Mouse (Mus musculus) intestine, embryonic 14.5 days (tissue): Measurements from ENCODE around the gene Kcnk10. TPM values are rescaled to one million over a fixed set of nuclear protein-coding genes. Genes with fewer than 3 reads are reported as not detected.
"Not testable (repeated sequence)": the region's sequence is repeated elsewhere in the genome, so short reads cannot be mapped to it uniquely, and the experiment has no call there.

ENCODE experiments used
- ATAC-seq: fragments of 200-750 bp; cut with Nextera tagmentation; replicated peaks from 2 replicates; pipeline ENCODE4 v1.8.0; 2017; ENCODE audit warnings: low read depth, moderate number of reproducible peaks, moderate TSS enrichment, moderate library complexity; ENCODE audit not compliant: low FRiP score, low TSS enrichment
- DNase-seq: peaks from one replicate; pipeline ENCODE4 v3.0.0-alpha.2; 2018; ENCODE audit warnings: low spot score
- H3K27ac ChIP-seq: fragments of 300-500 bp; sonication (generic); 2 replicates; pipeline ENCODE4 v1.5.1; 2014; ENCODE audit warnings: low read depth, mild to moderate bottlenecking, control low read depth
- H3K27me3 ChIP-seq: fragments of 300-500 bp; sonication (generic); replicated peaks from 2 replicates; pipeline ENCODE4 v1.6.1; 2014; ENCODE audit warnings: low read length, control low read depth; ENCODE audit not compliant: control insufficient read depth, insufficient read depth
- H3K36me3 ChIP-seq: fragments of 300-500 bp; sonication (generic); 2 replicates; pipeline ENCODE4 v1.6.1; 2014; ENCODE audit warnings: low read length, control low read depth; ENCODE audit not compliant: control insufficient read depth, insufficient read depth
- H3K4me1 ChIP-seq: fragments of 300-500 bp; sonication (generic); replicated peaks from 2 replicates; pipeline ENCODE4 v1.6.1; 2014; ENCODE audit warnings: low read length, control low read depth, mixed read lengths; ENCODE audit not compliant: control insufficient read depth, insufficient read depth
- H3K4me2 ChIP-seq: fragments of 300-500 bp; sonication (generic); 2 replicates; pipeline ENCODE4 v1.6.1; 2014; ENCODE audit warnings: low read length
- H3K4me3 ChIP-seq: fragments of 300-500 bp; sonication (generic); 2 replicates; pipeline ENCODE4 v1.5.1; 2014; ENCODE audit warnings: low read depth, low read length, control low read depth, mixed read lengths
- H3K9ac ChIP-seq: fragments of 300-500 bp; sonication (generic); 2 replicates; pipeline ENCODE4 v1.6.1; 2014; ENCODE audit warnings: mild to moderate bottlenecking, low read length
- H3K9me3 ChIP-seq: fragments of 300-500 bp; sonication (generic); 2 replicates; pipeline ENCODE4 v1.6.1; 2016; ENCODE audit warnings: low read length, control low read depth; ENCODE audit not compliant: control insufficient read depth
- WGBS: fragments of 180-500 bp; shearing (Covaris S2); extraction: QIAGEN DNeasy Blood & Tissue Kit; methylation state at CpG from one replicate; pipeline ENCODE4 v1.1.7; 2014; 5-methylcytosine and 5-hydroxymethylcytosine counted together
- polyA plus RNA-seq: library from polyadenylated mRNA; unstranded; fragments of >200 nt; fragmentation: Nextera tagmentation; extraction: Ambion mirVana; gene quantifications from 2 replicates; pipeline ENCODE4 v1.2.1, GENCODE M21; 2014

The Kcnk10 gene
- 1.5 and 2.0 TPM in 2 replicates for polyA plus RNA-seq

DNA sequence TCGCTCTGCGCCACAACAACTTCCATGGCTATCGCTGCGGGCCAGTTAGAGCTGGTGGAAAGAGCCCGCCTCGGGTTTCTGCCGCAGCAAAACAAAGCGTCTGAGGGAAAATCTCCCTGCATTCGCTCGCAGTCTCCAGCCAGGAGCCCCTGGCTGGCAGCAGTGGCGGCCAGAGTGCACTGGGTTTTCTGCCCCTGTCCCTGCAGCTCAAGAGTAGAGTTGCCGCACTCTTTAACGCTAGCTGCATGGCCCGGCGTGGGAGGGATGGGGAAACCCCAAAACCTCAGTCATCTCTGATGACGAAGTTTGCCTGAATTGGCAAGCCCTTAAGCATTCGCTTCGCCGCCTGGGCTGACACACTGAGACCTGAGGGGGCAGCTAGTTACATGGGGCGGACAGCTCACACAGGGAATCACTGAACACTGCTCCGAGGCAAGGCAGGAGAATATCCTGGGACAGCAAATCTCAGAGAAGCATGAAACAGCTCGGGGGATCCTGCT, at the start of gene Kcnk10:
TSS of gene Kcnk10 (minus strand) at position 450 of the 500 bp plus-strand sequence.
- peak; percentile 56 for DNase-seq
- Histone ChIP-seq H3K27me3 (peaks cover 64% of the 10 kb centered on the region), H3K9ac (no peak within 1 kb of the TSS)

DNA sequence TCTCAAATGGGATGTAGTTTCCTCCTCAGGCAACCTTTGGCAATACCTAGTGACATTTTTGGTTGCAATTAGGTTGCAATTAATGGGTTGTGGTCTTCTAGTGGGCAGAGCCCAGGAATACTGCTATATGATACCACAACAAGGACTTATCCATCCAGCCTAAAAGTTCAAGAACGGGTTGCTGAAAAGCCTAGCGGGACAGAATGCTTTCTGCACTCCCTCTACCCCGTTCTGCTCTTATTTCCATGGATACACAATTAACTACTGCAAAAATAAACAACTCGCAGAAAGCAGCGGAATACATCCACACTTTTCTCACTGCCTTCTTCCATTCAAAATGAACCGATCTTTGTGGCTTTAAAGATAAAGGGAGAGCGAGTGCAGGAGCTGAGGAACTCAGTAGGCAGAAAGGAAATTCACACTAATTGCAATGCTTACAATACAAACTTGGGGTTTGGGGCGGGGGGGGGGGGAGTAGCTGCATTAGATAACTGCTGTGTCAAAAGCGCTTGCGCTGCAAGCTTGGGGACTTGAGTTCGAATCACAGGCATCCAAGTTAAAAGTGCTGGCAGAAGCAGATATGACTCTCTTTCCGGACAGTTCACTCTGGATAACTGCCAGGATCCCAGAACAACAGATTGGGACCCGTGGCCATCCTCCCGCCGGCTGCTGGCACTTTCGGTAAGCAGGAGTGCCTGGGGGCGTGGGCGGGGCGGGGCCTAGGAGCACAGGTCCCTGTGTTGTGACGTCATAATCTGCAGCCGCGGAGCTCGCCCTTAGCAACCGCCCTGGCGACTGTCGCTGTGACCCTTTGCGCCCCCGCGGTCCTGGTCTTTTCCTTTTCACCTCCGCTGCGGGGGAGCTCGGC, 49.5 kb upstream of the Kcnk10 start, which contains the start of gene Spata7:
TSS of gene Spata7 (plus strand) at position 766 of the 868 bp plus-strand sequence.
- DNase-seq (peak; percentile 92), ATAC-seq (peak; percentile 95)
- Histone ChIP-seq H3K27ac (no peak within 1 kb of the TSS), H3K4me2 (peak within 1 kb of the TSS; percentile 67), H3K27me3 (no peaks in the 10 kb centered on the region), H3K9me3 (no peaks in the 10 kb centered on the region), H3K9ac (peak within 1 kb of the TSS; percentile 68), H3K36me3 (0 out of 2 replicates have a peak, but pooled peaks cover 4% of the 10 kb centered on the region), H3K4me3 (peak within 1 kb of the TSS; percentile 91), H3K4me1 (peaks cover 4% of the 10 kb centered on the region; the same call in 1 of the 2 replicates)
- WGBS: 3% methylated on average over 32 of the region's 32 CpGs

More for the DNA sequence above, at the start of gene Kcnk10:
- Histone ChIP-seq H3K9me3 (no peaks in the 10 kb centered on the region), H3K4me2 (peak within 1 kb of the TSS; percentile 21), H3K4me1 (peaks cover 4% of the 10 kb centered on the region; the same call in 1 of the 2 replicates), H3K4me3 (peak within 1 kb of the TSS; percentile 12), H3K36me3 (no peaks in the 10 kb centered on the region), H3K27ac (no peak within 1 kb of the TSS)
- WGBS: under 1% methylated on average over 22 of the region's 22 CpGs
- ATAC-seq: no peak

DNA sequence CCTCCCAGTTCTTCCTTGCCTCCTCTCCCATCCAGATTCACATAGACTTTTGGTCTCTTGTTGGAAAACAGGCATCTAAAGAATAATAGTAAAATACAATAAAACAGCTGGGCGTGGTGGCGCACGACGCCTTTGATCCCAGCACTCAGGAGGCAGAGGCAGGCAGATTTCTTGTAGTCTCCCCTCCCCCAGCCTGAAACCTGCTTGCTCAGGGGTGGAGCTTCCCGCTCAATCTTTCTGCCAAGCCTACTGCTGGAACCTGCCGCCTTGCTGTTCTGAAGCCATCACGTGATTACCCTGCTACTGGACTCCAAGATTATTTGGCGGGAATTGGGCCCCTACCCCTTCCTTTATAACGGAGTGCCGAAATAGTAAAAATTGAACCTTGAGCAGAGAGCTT, 45.2 kb upstream of the Kcnk10 start:
- not testable (repeated sequence) for H3K4me2 ChIP-seq, ATAC-seq, H3K9ac ChIP-seq, H3K9me3 ChIP-seq, H3K4me1 ChIP-seq, DNase-seq, H3K36me3 ChIP-seq, H3K27me3 ChIP-seq, H3K4me3 ChIP-seq, H3K27ac ChIP-seq
- WGBS: 90% methylated on average over 10 of the region's 10 CpGs

DNA sequence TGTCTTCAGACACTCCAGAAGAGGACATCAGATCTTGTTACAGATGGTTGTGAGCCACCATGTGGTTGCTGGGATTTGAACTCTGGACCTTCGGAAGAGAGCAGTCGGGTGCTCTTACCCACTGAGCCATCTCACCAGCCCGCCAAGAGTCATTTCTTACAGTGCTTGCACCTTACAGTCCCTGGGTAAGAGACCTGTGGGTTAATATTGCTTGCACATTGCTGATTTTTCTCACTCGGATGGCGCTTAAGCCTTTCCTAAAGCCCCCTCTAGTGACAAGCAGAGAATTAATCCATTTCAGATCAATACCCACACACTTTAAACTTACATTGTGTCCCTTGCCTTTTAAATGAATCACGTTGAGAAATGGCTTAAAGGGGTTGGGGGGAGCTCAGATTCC, 42.8 kb upstream of the Kcnk10 start:
- H3K27ac ChIP-seq, ATAC-seq, H3K4me1 ChIP-seq, H3K9ac ChIP-seq, H3K27me3 ChIP-seq, H3K4me2 ChIP-seq, DNase-seq, H3K9me3 ChIP-seq, H3K36me3 ChIP-seq, H3K4me3 ChIP-seq: not testable (repeated sequence)
- 43% methylated on average over 6 of the region's 6 CpGs for WGBS

DNA sequence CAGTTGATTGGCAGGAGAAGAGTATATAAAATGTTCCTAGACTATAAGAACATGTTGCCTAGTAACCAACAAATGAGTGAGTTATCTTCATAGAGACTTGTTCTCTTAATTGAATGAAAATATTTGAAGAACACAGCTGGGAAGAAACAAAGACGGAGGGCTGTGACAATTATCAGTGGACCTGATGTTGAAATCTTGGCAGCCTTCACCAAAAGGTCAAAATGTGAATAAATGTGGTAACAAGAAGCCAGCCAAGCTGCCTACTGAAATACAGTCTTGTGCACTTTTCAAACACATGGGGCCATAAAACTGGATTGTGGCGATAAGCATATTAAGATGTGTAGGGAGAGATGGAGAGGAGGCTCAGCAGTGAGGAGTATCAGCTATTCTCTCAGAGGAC, 41.4 kb upstream of the Kcnk10 start:
- Histone ChIP-seq H3K4me3 (no peak overlapping the region), H3K27me3 (no peaks in the 10 kb centered on the region), H3K4me2 (no peak overlapping the region), H3K9ac (no peak overlapping the region), H3K36me3 (no peaks in the 10 kb centered on the region), H3K4me1 (no peaks in the 10 kb centered on the region), H3K9me3 (no peaks in the 10 kb centered on the region), H3K27ac (no peak overlapping the region)
- DNase-seq (no peak), ATAC-seq (no peak)
- WGBS: 59% methylated on average over 2 of the region's 2 CpGs

DNA sequence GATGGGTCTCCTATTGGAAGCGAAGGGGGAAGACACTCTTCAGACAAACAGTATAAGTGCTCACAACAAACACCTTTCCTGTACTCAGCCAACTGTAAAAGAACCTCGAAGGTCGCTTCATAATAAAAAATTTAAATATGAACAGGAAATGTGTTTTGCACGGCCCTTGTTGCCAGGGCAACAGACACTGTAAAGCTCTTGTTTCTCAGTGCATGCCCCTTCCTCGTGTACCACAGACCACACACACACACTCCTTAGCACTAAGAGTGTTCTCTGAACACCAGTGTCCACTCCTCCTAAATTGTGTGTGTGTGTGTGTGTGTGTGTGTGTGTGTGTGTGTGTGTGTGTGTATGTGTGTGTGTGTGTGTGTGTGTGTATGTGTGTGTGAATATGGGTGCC, 37.6 kb upstream of the Kcnk10 start:
- ATAC-seq: no peak
- DNase-seq: no peak
- Histone ChIP-seq H3K27me3 (no peaks in the 10 kb centered on the region), H3K4me3 (no peak overlapping the region), H3K4me1 (no peaks in the 10 kb centered on the region), H3K9ac (no peak overlapping the region), H3K36me3 (no peaks in the 10 kb centered on the region), H3K4me2 (no peak overlapping the region), H3K9me3 (no peaks in the 10 kb centered on the region), H3K27ac (no peak overlapping the region)
- WGBS: 58% methylated on average over 5 of the region's 5 CpGs

DNA sequence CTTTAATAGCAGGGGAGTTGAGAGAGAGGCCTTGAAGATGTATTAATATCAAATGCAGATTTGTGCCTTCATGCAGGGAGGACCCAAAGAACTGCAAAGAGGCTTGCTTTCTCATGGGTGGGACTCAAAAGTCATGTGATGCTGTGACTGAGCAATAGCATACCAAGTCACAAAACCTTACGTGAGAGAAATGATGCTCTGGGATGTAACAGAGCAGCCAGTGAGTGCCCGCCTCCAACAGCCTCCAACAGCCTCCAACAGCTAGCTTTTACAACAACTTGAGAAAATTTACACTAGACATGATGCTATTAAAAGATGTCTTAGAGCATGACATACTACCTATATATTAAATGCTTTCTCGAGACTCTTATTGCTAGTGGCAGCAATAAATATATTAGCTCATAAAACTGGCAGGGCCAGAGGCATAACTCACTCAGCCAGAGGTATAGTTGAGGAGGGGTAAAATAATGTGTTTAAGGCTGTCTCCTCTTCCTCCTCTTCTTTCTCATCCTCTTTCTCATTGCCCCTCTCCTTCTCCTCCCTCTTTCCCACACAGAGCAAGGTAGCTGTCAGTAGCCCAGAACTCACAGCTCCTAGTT, 36.9 kb upstream of the Kcnk10 start:
- Histone ChIP-seq H3K27ac (no peak overlapping the region), H3K9ac (no peak overlapping the region), H3K36me3 (no peaks in the 10 kb centered on the region), H3K4me2 (no peak overlapping the region), H3K4me3 (no peak overlapping the region), H3K4me1 (no peaks in the 10 kb centered on the region), H3K27me3 (no peaks in the 10 kb centered on the region), H3K9me3 (no peaks in the 10 kb centered on the region)
- no peak for DNase-seq
- WGBS: 72% methylated on average over 3 of the region's 3 CpGs
- no peak for ATAC-seq

DNA sequence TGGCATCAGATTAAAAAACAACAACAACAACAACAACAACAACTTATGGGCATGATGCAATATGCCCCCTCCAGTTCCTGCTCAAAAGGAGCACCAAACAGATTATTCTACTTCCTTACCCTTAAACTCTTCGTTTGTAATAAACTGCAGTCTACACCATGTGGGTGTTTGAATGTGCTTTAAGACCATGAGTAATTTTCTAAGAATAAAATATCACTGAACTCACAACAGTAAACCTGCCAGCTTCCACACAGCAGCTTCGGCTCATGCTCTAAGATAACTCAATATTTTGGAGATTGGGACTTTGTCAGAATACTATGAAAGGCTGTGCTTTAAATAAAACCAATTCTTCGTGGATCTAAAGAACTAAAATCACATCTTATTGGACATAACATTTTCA, 32.2 kb upstream of the Kcnk10 start:
- H3K9me3 ChIP-seq: no peaks in the 10 kb centered on the region
- H3K27me3 ChIP-seq: no peaks in the 10 kb centered on the region
- H3K9ac ChIP-seq: no peak overlapping the region
- no peak overlapping the region for H3K4me3 ChIP-seq
- no peaks in the 10 kb centered on the region for H3K36me3 ChIP-seq
- H3K4me2 ChIP-seq: no peak overlapping the region
- no peaks in the 10 kb centered on the region for H3K4me1 ChIP-seq
- H3K27ac ChIP-seq: no peak overlapping the region
- WGBS: 81% methylated on average over 3 of the region's 3 CpGs
- no peak for ATAC-seq
- DNase-seq: no peak
